Mouse (Mus musculus): ENCODE measurements around the gene Adgb.

DNA sequence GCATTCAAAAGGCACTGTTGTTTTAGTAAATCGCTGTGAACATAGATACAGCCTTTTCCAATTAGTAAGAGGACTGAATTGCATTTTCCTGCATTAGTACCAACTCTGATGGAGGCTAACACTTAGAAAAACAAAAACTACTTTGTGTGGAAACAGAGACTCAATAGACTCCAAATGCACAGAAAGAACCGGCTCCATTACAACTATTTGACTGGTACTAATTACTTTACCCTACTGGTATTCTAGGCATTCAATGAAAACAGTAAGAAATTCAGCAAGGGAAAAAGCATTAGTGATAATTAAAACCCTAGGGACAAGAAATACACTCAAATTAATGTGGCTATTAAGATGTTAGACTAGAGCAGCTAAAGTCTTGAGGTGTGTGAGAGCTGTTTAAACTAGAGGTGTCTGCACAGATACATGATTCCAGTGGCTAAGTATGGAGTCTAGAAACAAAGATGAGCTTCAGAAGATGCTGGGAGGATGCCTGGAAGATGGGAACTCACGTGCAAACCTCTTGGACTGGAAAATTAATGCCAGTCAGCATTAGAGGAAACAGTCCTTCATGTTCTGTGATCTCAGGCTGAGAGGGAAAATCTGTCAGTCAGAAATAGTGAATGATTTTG, 27.2 kb downstream of the Adgb start:
- TF ChIP-seq CTCF (IDR thresholded peaks at IDR 0.05) (no peak), EP300 (IDR thresholded peaks at IDR 0.05) (no peak)

Measured in lung, postnatal 0 days (tissue).